Mouse (Mus musculus) heart, postnatal 14 days (tissue): ENCODE data around the gene Tns1. TPM values are rescaled to one million over a fixed set of nuclear protein-coding genes. Genes with fewer than 3 reads are reported as not detected.
A peak's percentile ranks its signal among the peaks of the same experiment; 100 is the strongest.

Source experiments
- DNase-seq, 2 experiments: peaks; one replicate each; pipeline ENCODE4 v3.0.0; 2021 to 2022
- intact Hi-C: fragments of 180-260 bp; cut with DNase I; formaldehyde crosslinking; loops from one replicate; pipeline ENCODE4 v1.15.1; 2025
- total RNA-seq, 2 experiments: library from RNA; stranded (reverse); gene quantifications; 2 replicates each; pipeline ENCODE4 v1.2.3; 2021

Tns1 gene
- total RNA-seq, 2 experiments from 2014 or later: 677 to 755 TPM

DNA sequence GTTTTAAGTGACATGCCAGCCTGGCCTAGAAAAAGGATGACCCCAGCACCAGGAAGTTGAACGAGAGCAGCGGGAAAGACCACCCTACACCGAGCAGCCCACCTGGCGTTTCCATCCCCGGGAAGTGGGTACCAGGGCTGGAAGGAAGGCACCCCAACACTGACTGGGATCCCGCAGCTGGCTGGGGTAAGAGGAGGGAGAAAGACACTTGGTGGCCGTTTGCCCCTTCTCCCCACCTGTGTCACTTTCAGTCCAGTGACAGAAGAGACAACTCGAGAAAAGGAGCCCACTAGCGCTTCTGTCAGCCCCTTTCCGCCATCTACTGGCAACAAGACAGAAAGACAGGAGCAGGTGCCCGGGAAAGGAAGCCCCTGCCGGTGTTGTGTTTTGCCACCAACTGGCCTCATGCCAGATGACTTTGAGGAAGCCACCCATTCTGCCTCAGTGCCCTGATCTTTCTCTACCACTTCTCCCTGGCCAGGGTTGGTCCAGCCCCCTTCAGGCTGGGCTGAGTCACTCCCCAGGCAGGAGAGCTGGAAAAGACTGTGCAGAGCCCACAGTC is 823 bp upstream of the Tns1 start, which contains the start of gene Rufy4:
Gene Rufy4 (plus strand): TSS at position 551 of the 562 bp plus-strand sequence.
- DNase-seq: peak; percentile 61 to 80
- intact Hi-C loops: loop anchor here (1.0 to 2.0 kb wide), 2 partner anchors 42 to 224 kb away; no protein-coding TSS in a partner anchor

DNA sequence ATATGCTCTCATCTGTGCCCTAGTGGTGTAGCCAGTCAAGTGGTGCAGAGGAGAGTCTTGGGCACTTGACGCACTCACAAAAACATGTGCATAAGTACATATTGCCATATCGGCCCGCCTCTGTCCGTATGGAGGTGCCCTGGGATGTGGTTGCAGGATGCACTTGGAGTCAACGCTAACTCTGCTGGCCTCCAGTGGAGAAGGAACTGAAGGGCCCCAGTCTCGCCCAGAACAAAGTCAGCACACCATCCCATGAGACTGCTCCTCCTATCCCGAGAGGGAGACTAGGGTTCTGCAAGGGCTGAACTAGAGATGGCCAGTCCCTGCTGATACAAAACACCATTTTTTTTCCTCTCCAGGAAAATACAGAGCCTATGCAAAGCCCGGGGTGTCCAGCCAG is 1.0 kb downstream of the Tns1 start:
- DNase-seq: no peak
- intact Hi-C loops: loop anchor here (2.0 kb wide), 1 partner anchor 130 kb away; no protein-coding TSS in a partner anchor

DNA sequence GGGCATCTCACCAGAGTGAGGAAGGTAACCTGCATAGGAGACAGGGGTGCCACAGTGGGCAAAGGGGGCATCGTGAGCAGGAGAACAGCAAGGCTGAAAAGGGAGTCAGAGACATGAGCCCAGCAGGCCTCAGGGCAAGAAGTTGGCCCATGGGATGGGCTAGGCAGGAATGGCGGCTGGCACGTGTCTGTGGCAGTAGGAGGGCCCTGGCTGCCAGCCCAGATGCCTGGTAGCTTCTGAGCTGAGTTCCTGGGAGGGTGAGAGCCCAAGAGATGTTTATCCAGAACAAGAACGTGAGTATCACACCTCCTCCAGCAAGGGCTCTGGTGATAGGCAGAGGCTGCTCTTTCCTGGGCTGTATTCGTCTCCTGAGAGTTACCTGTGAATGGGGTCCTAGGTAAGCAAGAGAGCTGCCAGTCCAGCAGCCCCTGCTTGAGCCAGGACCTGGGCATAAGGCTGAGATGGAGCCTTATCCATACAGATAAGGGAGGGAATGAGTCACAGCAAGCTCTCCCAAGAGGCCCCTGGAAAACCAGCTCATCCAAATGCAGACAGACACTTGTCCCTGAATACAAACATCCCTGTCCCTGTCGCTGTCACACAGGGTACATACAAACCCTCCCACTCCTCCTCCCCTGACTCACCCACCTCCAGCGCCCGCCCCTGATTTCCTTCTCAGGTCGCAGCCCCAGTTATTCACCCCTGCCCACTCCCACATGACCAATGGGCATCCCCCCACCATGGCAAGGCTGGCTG is 2.2 kb downstream of the Tns1 start:
- DNase-seq: peak; percentile 64 to 76
- intact Hi-C loops: loop anchor here (2.0 kb wide), 1 partner anchor 129 kb away; no protein-coding TSS in a partner anchor

DNA sequence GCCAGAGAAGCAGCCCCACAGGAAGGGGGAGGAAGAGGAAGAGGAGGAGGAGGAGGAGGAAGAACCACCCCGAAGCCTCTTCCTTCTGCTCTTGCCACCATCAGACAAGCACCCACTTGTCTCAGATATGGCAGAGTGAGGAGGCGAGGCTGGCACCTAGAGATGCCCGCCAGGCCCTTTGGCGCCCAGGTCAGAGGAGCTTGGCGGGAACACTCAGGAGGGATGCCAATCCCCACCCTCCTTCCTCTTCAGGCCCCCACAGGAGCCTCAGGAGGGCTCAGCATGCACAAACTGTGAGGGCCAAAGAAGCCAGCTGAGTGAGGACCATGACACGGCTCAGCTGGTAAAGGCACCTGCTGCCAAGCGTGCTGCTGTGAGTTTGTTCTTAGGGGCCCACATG is 3.1 kb downstream of the Tns1 start:
- no peak for DNase-seq

GRCm38 (mm10) chr1:74119115-74119514 is 5.1 kb downstream of the Tns1 start:
- peak; percentile 45 to 70 for DNase-seq
- intact Hi-C loops: no loop called here

More for the DNA sequence above, 3.1 kb downstream of the Tns1 start:
- intact Hi-C loops: no loop called here

DNA sequence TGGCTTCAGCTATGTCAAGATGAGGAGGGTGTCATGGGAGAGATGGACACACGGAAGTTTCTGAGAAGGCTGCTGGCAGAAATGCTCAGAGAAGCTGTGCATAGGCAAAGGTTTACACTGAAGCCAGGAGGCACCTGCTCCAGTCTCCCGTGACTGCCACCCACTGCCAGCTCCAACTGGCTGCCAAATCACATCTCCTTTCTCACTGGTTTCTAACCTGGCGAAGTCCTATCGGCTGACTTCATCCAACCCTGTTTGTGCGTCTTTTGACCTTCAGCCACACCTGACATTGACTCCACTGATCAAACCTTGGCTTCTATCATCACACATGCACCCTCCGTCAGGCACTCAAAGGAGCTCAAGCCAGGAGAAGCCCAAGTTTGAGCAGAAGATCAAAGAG is 6.4 kb downstream of the Tns1 start:
- intact Hi-C loops: no loop called here
- DNase-seq: peak in 1 of 2 experiments; percentile 29

DNA sequence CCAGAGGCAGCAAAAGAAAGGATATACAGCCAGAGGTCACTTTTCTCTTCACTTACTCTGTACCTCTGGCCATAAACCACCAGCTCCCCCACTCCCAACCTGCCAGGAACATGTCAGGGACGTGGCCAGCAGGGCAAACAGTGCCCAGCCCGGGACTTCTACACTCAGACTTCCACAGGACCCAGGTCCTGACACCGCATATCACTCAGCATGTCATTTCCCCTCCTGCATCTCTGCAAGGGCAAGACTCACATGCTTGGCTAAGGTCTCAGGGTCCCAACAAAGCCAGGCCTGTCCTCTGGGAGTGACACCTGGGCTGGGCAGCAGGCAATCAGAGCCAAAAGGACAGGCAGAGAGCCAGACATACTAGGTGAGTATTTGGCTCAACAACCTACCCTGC is 11.2 kb downstream of the Tns1 start:
- DNase-seq: peak; percentile 26 to 37
- intact Hi-C loops: no loop called here

DNA sequence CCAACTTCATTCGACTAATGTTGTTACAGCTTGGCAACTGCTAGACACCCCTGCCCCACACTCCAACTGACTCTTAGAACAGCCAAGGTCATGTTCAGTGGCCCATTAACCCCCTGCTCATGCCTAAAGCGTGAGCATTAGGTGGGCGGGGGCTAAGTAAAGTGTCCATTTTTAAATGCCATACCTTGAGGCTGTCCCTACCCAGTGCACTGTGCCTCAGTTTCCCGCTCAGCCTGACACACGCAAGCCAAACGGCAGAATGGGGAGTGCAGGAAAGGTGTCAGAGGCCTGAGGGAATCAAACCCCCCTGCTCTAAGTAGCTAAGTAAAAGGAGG is 12.6 kb downstream of the Tns1 start:
- no peak for DNase-seq
- intact Hi-C loops: no loop called here

DNA sequence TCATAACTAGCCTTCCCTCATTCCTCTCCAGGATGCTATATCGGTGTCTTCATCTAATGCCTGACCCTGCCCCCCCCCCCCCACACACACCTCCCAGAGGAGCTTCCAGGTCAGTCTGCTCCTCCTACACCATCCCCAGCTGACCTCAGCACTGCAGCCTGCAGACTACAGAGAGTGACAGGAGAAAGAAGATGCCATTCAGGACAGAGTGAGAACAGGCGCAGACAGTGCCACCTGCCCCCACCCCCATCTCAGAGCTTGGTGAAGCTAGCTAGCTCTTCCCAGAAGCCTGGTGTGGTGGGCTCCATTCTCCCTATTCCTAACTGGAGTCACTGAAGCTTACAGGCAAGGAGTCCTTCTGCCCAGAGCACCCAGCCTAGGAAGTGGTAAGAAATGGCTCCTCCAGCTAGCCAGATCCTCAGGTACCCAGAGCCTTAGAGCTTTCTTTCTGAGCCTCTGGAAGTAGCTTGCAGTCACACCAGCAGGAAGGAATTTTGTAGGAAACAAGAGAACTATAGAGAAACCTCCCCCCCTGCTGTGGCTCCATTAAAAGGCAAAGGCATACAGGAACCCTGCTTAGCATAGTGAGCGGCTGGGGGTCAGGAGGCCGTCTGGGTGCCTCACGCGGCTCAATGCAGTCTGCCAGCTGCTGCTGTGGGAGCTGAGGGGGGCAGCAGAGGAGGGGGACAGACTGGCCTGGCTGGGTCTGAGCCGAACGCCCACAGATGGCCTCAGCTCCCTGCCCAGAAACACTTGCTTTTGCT is 13.1 kb downstream of the Tns1 start:
- intact Hi-C loops: no loop called here
- DNase-seq: no peak

- no peak for DNase-seq
- intact Hi-C loops: no loop called here
Measured at GRCm38 (mm10) chr1:74109670-74110069, 14.6 kb downstream of the Tns1 start.

GRCm38 (mm10) chr1:74107931-74108618 is 16.2 kb downstream of the Tns1 start:
- DNase-seq: peak in 1 of 2 experiments; percentile 37

DNA sequence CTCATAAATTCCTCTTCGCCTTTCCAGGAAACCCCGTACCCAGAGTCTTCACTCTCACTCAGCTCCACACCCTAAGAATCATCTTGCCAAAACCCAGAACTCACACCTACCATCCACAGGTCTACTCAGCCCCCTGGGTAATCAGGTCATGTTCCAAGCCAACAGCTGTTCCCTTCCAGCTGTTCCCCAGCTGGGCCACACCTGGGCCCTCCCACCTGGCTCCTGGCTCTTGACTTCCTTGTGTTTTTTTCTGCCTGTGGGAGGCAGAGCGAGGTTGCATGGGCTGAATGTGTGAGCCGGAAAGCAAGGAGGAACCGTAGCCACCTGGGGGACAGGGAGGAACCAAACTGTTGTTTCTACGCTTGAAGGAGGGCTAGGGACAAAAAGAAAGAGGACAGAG is 18.0 kb downstream of the Tns1 start:
- intact Hi-C loops: no loop called here
- DNase-seq: no peak

More at GRCm38 (mm10) chr1:74107931-74108618, 16.2 kb downstream of the Tns1 start:
- intact Hi-C loops: no loop called here

DNA sequence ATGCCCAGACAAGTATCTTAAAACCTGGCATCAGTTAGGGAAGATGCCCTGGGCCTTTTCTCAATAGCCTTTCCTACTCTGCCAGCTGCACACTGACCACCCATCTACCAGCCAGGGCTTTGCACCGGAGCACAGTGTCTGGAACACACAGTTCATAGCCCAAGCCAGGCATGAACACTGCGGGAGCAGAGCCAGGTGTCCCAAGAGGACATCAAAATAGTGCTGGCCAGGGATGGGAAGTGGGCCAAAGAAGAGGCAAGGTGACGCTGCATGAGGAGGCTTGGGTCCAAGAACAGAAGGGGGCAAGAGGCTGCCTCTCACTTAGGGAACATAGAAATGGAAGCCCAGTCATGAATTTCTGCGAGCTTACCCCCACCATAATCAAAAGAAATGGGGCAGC is 18.6 kb downstream of the Tns1 start:
- intact Hi-C loops: no loop called here
- DNase-seq: peak; percentile 69 to 79

GRCm38 (mm10) chr1:74103654-74104353 is 20.4 kb downstream of the Tns1 start:
- peak; percentile 43 to 62 for DNase-seq
- intact Hi-C loops: no loop called here

GRCm38 (mm10) chr1:74099001-74099435 is 25.2 kb downstream of the Tns1 start:
- intact Hi-C loops: no loop called here
- DNase-seq: peak; percentile 54 to 61

DNA sequence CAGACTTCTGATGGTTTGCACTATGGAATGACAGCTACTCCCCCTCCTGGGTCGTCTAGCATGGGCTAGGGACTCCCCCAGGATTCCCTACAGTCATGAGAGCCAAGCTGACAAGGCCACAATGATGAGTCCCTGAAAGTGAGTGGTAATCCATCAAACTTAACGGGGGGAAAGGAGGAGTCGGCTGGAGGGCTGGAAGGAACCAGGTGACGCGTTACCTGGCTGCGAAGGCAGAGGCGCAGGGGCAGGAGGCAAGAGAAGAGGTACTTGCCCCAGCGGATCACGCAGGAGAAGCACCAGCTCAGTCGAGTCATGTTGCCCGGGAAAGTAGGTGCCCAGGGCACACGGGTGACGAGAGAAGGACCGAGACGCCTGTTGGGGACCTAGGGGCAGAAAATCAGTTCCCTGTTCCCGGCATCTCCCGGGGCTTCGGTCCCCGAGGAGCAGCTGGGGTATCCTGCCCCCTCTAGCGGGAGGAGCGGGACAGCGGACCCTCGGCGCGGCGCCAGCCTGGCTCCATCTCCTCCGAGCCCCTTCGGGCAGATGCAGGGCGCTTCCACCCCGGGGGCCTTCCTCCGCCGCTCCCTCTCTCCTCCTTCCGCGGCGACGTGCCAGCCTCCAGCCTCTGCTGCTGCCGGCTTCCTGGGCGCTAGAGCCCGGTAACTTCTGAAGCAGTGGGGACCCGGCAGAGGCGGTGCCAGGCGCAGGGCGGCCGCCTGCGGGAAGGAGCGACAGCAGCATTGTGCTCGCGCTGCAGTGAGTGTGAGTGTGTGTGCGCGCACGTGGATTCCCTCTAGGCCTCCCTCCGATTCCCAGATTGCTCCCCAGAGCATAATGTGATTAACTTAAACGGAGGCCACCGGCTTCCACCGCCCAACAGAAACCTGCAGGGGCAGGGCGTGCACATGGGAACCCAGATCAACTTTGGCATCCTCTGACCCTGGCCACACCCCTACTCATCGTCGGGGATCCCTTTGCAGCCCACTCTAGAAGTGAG is 25.9 kb downstream of the Tns1 start:
- intact Hi-C loops: no loop called here
- peak; percentile 55 to 71 for DNase-seq

DNA sequence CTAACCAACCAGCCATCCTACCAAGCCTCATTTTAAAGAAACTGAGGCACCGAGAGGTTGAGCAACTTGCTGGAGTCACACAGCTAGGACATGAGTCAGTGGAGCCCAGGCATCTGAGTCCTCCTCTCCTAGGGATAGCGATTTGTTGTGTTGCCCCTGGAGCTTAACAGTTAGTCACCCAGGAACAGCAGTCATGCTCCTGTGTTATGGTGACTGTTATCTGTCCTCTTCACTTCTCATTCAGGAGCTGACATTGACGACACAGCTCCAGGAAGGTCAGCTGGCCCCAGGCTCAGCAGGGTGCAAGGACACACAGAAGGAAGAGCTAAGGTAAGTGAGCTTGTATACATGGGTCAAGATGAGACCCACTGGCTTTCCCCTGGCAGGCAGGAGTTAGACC is 28.5 kb downstream of the Tns1 start:
- intact Hi-C loops: no loop called here

DNA sequence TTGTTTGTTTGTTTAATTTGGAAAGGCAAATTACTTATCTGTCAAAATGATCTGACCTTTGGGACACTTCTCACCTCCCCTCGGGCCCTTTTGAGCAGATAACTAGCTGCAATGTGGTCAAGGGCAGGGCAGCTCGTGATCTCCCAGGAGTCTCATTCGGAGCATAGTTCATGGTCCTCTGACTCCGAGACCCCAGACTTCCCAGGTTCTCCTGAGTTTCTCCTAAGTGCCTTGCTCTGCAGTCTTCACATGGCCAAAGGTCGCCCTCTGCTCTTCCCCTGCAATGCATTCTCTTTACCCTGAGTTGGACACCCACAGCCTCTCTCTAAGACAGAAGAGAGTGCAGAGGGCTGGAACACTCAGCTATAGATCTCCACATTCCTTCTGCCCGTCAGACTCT is 29.0 kb downstream of the Tns1 start:
- intact Hi-C loops: no loop called here
- DNase-seq: no peak

More for the DNA sequence above, 28.5 kb downstream of the Tns1 start:
- no peak for DNase-seq
